Mouse (Mus musculus) thymus, postnatal 36 days (tissue): ENCODE results near the gene Eea1.
"Not testable (repeated sequence)": the region's sequence is repeated elsewhere in the genome, so short reads cannot be mapped to it uniquely, and the experiment has no call there.

Source experiments
- DNase-seq, 2 experiments: peaks; one replicate each; pipeline ENCODE4 v3.0.0; 2022; ENCODE audit warnings: mixed read lengths in 2 of 2

Gene Eea1

DNA sequence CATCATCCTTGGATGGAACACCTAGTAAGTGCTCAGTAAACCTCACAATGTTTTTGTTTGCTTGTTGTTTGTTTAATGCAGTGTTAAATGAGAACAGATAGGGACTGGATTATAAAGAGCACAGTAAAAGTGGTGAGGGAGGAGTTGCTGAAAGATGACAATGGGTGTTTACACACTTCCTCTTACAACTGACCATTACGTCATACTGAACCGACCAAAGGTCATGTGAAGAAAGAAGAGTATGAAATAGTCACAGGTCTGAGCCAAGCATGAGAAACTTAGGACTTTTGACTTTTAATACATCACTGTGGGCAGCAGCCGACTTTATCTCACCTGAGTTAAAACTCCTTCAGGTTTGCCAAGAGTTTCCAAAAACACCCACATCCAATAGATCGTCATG, 135.0 kb downstream of the Eea1 start:
- DNase-seq, result no peak

DNA sequence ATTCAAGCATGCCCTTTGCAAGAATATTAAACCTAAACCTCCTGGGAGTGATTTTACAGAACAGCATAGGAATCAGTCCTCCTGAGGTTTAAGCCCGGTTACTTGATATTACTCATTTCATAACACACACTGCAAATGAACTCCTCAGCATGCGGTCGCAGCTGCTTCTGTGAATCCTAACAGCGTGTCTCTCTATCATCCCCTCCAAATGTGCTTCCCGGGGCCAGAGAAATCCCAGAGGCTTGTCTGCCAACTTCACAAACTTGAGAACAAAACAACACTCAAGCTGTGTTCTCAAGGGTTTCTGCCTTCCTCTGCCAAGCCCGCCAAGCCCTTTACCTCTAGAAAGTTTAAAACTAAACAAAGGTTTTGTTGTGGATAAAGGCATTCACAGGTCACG, 135.4 kb downstream of the Eea1 start:
- no peak for DNase-seq

DNA sequence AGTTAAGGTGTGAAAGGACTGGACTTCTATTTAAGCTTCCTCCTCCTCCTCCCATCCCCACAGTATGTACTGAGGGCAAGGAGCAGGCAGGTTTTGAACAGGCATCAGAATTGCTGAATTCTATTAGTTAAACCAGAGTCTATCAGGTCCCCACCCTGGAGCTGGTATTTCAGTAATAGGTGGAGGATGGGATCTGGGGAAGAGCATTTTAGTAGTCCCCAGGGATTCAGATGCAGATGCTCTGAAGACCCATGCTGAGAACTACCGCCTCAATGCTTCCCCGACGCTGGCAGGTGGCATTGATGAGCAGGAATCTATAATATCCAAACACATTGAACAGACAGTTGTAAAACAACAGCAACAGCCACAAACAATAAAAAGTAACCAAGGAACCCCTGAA, 136.0 kb downstream of the Eea1 start:
- no peak for DNase-seq

DNA sequence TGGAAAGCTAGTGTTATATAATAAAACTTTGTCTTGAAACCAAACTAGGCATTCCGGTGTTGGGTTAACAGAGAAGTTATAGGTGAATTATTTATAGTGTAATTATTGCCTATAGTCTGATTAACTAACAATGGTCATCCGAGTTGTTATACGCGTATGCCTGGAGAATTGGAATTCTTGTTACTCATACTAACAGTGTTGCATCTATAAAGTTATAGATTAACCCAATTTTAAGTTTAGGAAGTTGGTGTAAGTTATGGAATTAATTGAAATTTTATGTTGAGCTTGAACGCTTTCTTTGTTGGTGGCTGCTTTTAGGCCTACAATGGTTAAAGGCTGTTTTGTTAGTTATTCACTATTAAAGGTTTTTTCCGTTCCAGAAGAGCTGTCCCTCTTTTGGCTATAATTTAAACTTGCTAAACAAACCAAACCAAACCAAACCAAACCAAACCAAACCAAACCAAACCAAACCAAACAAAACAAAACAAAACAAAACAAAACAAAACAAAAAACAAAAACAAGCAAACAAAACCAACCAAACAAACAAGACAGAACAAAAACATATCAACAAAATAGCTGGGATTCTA, 137.1 kb downstream of the Eea1 start:
- not testable (repeated sequence) for DNase-seq

DNA sequence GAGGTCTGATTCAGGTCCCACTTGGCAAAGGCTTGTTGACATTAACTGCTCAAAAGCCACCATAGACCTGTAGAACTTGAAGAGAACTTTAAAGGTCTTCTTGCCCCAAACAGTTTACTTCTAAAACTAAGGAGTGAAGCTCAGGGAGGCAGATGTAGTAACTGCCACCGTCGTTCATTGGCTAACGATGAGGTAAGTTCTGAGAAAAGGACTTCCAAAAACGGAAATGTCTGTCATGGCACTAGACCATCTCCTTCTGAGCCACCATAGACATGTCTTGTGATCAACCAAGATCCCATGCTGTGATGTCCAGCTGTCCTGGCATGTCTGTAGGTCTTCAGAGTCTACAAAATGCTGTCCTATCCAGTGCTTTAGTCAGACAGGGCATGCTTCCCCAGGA, 139.4 kb downstream of the Eea1 start:
- no peak for DNase-seq

DNA sequence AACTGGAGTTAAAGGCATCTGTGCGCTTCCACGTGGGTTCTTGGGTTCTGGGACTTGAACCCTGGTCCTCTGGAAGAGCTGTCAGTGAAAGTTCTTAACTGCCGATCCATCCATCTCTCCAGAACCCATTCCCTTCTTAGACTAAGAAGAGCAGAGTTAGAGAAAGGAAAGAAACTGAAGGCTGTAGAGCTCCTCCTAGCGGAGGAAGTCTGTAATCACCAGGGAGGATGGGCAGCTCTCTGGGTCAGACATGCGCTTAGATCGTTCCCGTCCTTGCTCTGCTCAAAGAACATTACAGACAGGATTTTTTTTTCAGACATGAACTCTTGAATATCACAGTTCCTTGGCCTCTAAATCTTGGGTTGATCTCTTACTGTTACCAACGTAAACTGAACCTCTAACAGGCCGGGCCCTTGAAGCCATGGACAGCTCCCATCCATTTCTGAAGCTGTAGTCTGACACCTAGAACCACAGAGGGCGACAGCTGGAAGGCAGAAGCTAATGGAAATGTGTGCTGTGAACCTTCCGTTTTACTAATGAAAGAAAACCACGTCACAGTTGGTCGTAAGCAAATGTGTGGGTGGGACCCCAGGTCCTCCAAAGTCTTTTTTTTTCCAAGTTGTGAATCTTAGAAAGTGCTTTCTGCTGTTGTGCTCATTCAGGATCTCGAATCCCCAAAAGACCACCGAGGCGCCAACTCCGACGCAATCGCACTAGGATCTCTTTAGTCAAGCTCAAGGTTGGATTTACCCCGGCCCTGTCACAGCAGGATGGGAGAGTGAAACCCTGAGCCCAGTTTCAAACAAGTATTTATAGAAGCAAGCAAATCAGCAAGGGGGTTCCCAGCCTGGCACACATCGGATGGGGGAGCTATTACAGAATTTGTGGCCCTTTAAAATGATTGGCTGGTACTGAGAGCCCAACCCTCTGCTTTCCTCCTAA, 140.3 kb downstream of the Eea1 start:
- no peak for DNase-seq

DNA sequence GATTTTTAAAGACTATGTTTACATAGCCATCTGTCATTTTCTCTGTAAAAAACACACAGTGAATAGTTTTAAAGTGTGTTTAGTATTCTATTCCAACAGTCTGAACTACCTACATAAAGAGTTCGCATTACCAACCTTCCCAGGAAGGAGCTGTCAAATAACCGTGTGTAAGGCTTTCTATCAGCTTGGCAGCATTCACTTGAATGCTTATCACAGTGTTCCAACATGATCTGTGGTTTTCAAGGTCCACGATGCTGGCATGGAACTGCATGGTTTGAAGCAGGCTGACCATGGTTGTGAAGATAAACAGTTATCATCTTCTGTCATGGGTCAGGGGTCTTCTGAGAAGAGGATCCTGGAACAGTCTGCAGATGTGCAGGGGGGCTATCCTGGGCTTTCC, 141.8 kb downstream of the Eea1 start:
- DNase-seq, result no peak

DNA sequence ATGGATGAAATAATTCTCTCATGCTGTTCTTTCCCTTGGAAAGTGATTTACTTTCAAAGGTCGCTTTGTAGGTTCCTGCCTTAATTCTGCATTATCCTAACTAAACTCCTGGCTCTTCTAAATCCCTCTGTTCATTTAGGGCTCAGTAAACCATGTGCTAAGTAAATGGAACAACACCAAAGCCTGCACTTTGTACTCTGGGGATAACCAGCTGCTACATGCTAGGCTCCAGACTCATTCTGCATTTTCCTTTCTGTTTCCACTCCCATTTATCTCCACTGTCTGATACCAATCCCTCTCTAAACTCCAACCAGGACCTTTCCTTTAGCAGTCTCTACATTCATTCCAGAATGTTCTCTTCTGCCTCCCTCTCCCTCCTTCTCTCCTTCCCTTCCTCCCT, 149.3 kb downstream of the Eea1 start:
- DNase-seq, result no peak

DNA sequence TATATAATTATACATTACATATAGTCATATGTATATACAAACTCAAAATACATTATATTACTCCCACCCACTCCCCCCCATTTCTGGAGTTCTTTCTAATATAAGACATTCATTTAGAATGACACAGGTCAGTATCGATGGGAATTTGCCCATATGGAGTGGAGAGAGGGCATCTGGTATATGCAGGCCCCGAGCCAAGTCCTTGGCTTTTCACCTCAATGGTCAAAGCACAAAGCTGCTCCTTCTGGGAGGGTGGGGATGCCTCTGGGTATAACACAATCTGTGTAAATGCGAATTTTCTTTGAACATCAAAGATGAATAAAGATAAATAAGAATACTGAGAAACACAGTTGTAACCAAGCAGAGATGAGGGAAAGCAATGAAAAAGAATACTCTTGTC, 149.9 kb downstream of the Eea1 start:
- DNase-seq, result no peak

DNA sequence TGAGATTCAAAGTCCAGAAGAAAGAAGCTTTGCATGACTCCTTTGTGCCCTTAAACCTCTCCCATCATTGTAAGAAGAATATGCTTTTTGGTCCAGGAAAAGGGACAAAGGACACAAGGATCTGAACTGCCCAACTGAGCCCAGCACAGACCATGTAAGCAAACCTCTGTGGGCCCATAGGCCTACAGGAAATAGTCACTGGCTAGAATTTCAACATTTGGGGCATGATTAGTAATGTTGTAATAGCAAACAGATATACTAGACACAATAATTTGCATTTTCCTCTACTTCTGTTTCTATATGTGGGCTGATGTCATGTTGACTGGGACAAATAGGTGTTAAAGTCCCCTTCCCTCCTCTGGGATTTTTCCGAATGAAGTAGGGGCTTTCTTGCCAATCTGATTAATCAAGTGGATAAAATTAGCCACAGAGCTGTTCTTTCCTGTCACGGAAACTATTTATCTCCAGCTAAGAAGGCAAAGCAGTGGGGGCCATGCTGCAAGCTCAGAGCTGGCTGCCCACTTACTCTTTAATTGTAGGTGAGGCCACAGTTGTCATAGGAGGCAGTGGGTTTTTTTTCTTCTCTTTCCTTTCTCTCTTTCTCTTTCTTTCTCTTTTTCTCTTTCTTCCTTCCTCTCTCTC, 153.6 kb downstream of the Eea1 start:
- DNase-seq, result no peak

DNA sequence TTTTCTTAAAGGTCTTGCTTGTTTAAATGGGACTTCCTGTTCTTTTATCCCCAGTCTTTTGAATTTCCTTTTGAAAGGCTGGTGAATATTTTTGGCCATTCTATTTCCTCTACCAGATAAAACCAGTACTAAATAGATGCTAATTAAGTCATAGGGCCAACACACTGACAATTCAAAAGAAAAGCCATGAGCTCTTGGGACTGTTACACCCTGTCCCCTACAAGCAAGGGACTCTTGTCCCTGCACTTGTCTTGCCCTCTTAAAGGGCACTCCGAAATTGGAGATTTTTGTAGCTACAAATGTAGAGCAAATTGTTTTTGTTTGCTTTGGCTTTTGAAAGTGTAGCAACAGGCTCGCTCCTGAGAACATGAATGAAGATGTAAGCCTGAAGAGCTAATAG, 154.1 kb downstream of the Eea1 start:
- DNase-seq, result no peak
